Mouse (Mus musculus) liver (tissue): ENCODE results near the gene Vmn2r108.
"Not testable (repeated sequence)": the region's sequence is repeated elsewhere in the genome, so short reads cannot be mapped to it uniquely, and the experiment has no call there.

Experiments
- DNase-seq: peaks from one replicate; pipeline ENCODE4 v3.0.0-alpha.2; 2020; ENCODE audit warnings: mixed read lengths

Gene Vmn2r108

GRCm38 (mm10) chr17:20481231-20481630 is at the start of gene Vmn2r108:
TSS of gene Vmn2r108 (minus strand) at chr17:20481331.
- DNase-seq, result no peak

- not testable (repeated sequence) for DNase-seq
These were observed 27.1 kb upstream of the Vmn2r108 start for GRCm38 (mm10) chr17:20508247-20508646.

DNA sequence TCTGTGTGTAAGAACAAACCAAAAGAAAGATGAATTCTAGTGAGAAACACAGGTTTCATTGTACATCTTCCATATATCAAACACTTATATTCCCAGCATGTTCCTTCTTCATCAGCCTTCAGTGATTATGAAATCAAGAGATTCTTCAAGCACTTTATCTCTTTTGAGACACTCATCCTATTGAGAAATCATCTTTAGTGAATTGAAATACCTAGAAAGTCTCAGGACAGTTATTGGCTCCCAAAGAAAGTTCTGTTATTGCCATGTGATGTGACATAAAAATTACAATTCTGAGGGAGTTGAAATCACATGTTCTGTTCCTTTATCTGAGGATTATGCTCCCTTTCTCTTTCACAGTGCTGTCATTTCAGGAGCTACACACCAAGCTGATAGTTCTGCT is 16.7 kb upstream of the Vmn2r108 start, which contains the start of gene Vmn1r225:
Gene Vmn1r225, plus strand, starts transcription at position 301 of the 400 bp plus-strand sequence.
- DNase-seq, result no peak

DNA sequence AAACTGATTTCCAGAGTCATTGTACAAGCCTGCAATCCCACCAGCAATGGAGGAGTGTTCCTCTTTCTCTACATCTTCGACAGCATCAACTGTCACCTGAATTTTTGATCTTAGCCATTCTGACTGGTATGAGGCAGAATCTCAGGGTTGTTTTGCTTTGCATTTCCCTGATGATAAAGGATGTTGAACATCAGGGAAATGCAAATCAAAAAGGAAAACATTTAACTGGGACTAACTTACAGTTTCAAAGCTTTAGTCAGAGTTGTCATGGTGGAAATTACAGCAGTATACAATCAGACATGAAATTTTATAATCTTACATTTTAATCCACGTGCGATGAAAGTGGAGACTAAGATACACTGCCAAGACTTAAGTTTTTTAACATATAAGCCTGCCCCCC is 7.8 kb downstream of the Vmn2r108 start:
- DNase-seq, result no peak

DNA sequence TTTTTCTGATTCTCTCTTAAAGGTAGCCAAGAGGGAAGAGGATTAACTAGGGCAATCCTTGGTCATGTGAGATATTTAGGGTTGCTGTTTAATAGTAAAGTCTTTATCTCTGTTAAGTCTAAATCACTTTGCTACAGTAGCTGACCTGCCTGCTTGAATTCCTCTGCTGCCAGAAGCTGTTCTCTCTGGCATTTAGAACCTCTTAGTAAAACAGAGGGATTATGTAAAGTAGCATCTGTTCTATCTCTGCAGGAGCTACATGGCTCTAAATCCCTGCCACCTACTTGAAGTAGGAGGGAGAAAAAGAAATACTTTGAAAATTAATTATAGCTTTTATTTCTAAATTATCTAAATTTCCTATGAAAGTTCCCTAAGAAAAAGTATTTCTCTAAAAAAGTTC is 41.9 kb downstream of the Vmn2r108 start:
- no peak for DNase-seq

DNA sequence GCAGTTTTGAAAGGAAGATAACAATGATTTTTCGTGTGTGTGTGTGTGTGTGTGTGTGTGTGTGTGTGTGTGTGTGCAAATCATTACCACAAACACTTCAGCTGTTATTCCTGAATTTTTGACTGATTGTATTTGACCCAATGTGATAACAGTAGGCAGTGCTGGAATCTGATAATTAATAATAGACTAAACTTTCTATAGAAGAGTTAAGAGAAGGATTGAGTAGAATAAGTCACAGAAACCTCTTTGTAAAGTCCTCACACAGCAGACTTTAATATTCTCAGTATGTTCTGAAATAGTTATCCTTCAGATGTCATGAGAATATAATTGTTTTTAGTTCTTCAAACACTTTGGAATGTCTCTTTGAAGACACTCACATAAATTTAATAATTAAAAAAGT is 67.3 kb downstream of the Vmn2r108 start, which contains the start of gene Vmn1r224:
Gene Vmn1r224, plus strand, starts transcription at position 301 of the 400 bp plus-strand sequence.
- DNase-seq, result no peak
